Mouse (Mus musculus): ENCODE measurements around the gene Zfp61. TPM values are rescaled to one million over a fixed set of nuclear protein-coding genes. Genes with fewer than 3 reads are reported as not detected.

The Zfp61 gene
- polyA plus RNA-seq, 1 experiment from 2014 or later: 15.9 TPM

DNA sequence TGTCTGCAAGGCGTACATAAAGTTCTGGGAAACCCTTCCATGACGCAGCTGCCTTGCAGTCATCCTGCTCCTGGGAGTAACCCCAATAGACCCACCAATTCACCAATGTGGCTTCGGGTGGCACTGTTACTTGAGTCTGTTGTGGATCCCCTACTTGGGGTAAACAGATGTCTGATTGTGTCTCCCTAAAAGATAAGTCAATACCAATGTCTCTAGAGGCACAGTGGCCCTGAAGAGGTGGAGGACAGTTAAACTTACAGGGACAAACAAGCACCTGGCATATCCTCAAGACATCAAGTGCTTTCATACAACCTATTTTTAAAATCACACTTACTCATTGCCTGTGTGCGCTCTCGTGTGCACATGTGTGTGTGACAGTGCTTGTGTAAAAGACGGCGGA is 5.7 kb downstream of the Zfp61 start:
- H3K27me3 ChIP-seq (ENCODE audit: control insufficient read depth, insufficient read depth, low read length): no peaks in the 10 kb centered on the region
- no peak for ATAC-seq (ENCODE audit: insufficient number of reproducible peaks, insufficient read depth, low FRiP score, low read depth)
- WGBS: 95% methylated on average over 7 of the region's 7 CpGs

DNA sequence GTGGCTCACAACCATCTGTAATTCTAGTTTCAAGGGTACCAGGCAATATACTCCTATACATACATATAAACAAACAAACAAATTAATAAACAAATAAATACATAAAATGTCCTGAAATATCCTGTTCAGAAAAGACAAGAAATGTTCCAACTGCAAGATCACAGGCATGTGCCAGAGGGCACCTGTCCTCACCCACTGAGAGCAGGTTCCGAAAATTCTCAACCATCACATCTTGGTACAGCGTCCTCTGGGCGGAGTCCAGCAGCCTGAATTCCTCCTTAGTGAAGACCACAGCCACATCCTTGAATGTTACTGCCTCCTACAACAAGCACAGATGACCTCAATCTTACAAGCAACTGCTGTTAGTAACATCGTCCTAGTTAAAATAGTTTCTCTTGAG is 6.3 kb downstream of the Zfp61 start:
- Histone ChIP-seq H3K36me3 (ENCODE audit: control insufficient read depth, insufficient read depth, low read length) (peaks cover 74% of the 10 kb centered on the region), H3K4me3 (ENCODE audit: control insufficient read depth in 1 of 2, insufficient read depth in 1 of 2, low read depth in 1 of 2, low read length in 2 of 2) (no peak overlapping the region), H3K9me3 (ENCODE audit: control insufficient read depth, low read length) (no peaks in the 10 kb centered on the region), H3K9ac (ENCODE audit: low read length) (no peak overlapping the region), H3K4me1 (ENCODE audit: control insufficient read depth in 2 of 2, insufficient read depth in 2 of 2, low read length in 2 of 2) (peaks cover 0 to 9% of the 10 kb centered on the region in 2 experiments; a peak in 1 of 4 replicates), H3K27ac (replicated peaks in 1 of 2; ENCODE audit: control insufficient read depth in 1 of 2, insufficient read depth in 1 of 2, low read depth in 2 of 2, low read length in 2 of 2) (no peak overlapping the region), H3K27me3 (ENCODE audit: control insufficient read depth, insufficient read depth, low read length) (no peaks in the 10 kb centered on the region), H3K4me2 (ENCODE audit: low read length) (no peak overlapping the region)
- 98% methylated on average over 4 of the region's 4 CpGs for WGBS
- no peak for ATAC-seq (ENCODE audit: insufficient number of reproducible peaks, insufficient read depth, low FRiP score, low read depth)

More for the DNA sequence above, 5.7 kb downstream of the Zfp61 start:
- no peak overlapping the region for H3K27ac ChIP-seq (replicated peaks in 1 of 2; ENCODE audit: control insufficient read depth in 1 of 2, insufficient read depth in 1 of 2, low read depth in 2 of 2, low read length in 2 of 2)
- H3K36me3 ChIP-seq (ENCODE audit: control insufficient read depth, insufficient read depth, low read length): peaks cover 68% of the 10 kb centered on the region
- no peak overlapping the region for H3K9ac ChIP-seq (ENCODE audit: low read length)
- H3K4me1 ChIP-seq (ENCODE audit: control insufficient read depth in 2 of 2, insufficient read depth in 2 of 2, low read length in 2 of 2): peaks cover 3 to 12% of the 10 kb centered on the region in 2 experiments; a peak in 3 of 4 replicates
- no peaks in the 10 kb centered on the region for H3K9me3 ChIP-seq (ENCODE audit: control insufficient read depth, low read length)
- no peak overlapping the region for H3K4me3 ChIP-seq (ENCODE audit: control insufficient read depth in 1 of 2, insufficient read depth in 1 of 2, low read depth in 1 of 2, low read length in 2 of 2)
- no peak overlapping the region for H3K4me2 ChIP-seq (ENCODE audit: low read length)

DNA sequence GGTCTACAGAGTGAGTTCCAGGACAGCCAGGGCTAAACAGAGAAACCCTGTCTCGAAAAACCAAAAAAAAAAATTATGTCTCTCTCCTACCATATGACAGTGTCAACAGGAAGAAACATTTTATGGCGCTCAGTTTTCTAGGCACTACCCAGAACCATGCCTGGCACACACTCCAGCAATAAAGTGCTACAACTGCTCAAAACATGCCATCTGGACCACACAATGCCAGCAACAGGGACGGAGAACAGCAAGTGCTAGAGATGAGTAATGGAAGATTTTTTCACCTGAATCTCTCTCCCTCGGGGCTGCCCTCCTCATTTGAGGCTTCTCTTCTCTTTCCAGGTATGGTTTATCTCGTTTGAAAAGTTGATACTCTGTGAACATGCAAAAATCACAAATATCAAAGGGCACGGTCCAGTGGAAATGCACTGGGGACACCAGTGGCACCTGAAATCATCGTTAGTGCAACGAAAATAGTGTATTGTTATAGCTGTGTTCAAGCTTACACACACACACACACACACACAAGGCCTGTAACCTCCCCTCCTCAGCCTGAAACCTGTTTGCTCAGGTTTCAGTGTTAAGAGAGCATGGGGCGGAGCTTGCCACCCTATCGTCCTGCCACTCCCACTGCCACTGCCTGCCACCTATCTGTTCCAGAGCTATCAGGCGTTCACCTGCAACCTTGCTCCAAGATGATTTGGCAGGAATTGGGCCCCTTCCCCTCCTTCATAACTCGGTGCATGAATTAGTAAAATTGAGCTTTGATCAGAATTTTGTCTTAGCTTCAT is 7.8 kb downstream of the Zfp61 start:
- WGBS: 84% methylated on average over 12 of the region's 12 CpGs
- no peak for ATAC-seq (ENCODE audit: insufficient number of reproducible peaks, insufficient read depth, low FRiP score, low read depth)
- H3K9me3 ChIP-seq (ENCODE audit: control insufficient read depth, low read length): no peaks in the 10 kb centered on the region
- H3K4me2 ChIP-seq (ENCODE audit: low read length): no peak overlapping the region
- H3K27ac ChIP-seq (replicated peaks in 1 of 2; ENCODE audit: control insufficient read depth in 1 of 2, insufficient read depth in 1 of 2, low read depth in 2 of 2, low read length in 2 of 2): no peak overlapping the region
- H3K9ac ChIP-seq (ENCODE audit: low read length): no peak overlapping the region
- H3K27me3 ChIP-seq (ENCODE audit: control insufficient read depth, insufficient read depth, low read length): no peaks in the 10 kb centered on the region
- H3K4me3 ChIP-seq (ENCODE audit: control insufficient read depth in 1 of 2, insufficient read depth in 1 of 2, low read depth in 1 of 2, low read length in 2 of 2): no peak overlapping the region
- peaks cover 77% of the 10 kb centered on the region for H3K36me3 ChIP-seq (ENCODE audit: control insufficient read depth, insufficient read depth, low read length)
- peaks cover 0 to 6% of the 10 kb centered on the region in 2 experiments; a peak in 1 of 4 replicates for H3K4me1 ChIP-seq (ENCODE audit: control insufficient read depth in 2 of 2, insufficient read depth in 2 of 2, low read length in 2 of 2)

DNA sequence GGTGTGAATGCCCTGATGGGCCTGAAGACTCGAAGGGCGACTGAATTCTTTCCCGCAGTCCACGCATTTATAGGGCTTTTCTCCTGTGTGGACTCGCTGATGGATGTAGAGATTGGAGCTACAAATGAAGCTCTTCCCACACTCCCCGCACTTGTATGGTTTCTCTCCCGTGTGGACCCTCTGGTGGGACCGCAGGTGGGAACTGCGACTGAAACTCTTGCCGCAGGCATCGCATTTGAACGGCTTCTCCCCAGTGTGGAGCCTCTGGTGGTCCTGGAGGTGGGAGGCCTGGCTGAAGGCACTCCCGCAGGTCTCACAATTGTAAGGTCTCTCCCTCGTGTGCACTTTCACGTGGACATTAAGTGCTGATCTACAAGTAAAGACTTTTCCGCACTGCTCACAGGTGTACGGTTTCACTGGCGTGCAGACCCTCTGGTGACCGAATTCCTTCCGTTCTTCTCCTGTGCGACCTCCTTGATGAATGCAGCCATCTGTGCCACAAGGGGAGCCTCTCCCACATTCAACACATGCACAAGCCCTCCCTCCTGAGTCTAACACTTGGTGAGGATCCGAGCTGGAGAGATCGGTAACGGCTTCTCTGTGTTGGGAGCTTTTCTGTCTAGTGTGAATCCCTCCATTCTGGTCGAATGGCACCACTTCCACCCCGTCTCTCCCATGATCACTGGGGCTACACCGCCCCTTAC is 9.5 kb downstream of the Zfp61 start:
- H3K9me3 ChIP-seq (ENCODE audit: control insufficient read depth, low read length): no peaks in the 10 kb centered on the region
- H3K9ac ChIP-seq (ENCODE audit: low read length): no peak overlapping the region
- ATAC-seq (ENCODE audit: insufficient number of reproducible peaks, insufficient read depth, low FRiP score, low read depth): no peak
- H3K27ac ChIP-seq (replicated peaks in 1 of 2; ENCODE audit: control insufficient read depth in 1 of 2, insufficient read depth in 1 of 2, low read depth in 2 of 2, low read length in 2 of 2): no peak overlapping the region
- H3K36me3 ChIP-seq (ENCODE audit: control insufficient read depth, insufficient read depth, low read length): peaks cover 70% of the 10 kb centered on the region
- H3K4me2 ChIP-seq (ENCODE audit: low read length): no peak overlapping the region
- WGBS: 85% methylated on average over 27 of the region's 27 CpGs
- no peak overlapping the region for H3K4me3 ChIP-seq (ENCODE audit: control insufficient read depth in 1 of 2, insufficient read depth in 1 of 2, low read depth in 1 of 2, low read length in 2 of 2)
- no peaks in the 10 kb centered on the region for H3K27me3 ChIP-seq (ENCODE audit: control insufficient read depth, insufficient read depth, low read length)
- no peaks in the 10 kb centered on the region for H3K4me1 ChIP-seq (ENCODE audit: control insufficient read depth in 2 of 2, insufficient read depth in 2 of 2, low read length in 2 of 2)

DNA sequence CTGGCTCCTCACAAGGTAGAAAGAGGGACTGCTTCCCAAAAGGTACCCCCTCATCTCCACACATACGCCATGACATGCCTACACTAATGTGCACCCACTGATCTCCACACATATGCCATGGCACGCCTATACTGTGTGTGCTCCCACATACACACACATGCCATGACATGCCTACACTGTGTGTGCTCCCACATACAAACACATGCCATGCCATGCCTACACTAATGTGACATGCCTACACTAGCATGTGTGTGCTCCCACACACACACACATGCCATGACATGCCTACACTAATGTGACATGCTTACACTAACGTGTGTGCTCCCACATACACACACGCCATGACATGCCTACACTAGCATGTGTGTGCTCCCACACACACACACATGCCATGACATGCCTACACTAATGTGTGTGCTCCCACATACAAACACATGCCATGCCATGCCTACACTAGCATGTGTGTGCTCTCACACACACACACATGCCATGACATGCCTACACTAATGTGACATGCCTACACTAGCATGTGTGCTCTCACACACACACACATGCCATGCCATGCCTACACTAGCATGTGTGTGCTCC is 10.8 kb downstream of the Zfp61 start:
- H3K4me3 ChIP-seq (ENCODE audit: control insufficient read depth in 1 of 2, insufficient read depth in 1 of 2, low read depth in 1 of 2, low read length in 2 of 2): no peak overlapping the region
- H3K36me3 ChIP-seq (ENCODE audit: control insufficient read depth, insufficient read depth, low read length): peaks cover 57% of the 10 kb centered on the region
- no peak overlapping the region for H3K9ac ChIP-seq (ENCODE audit: low read length)
- no peak overlapping the region for H3K27ac ChIP-seq (replicated peaks in 1 of 2; ENCODE audit: control insufficient read depth in 1 of 2, insufficient read depth in 1 of 2, low read depth in 2 of 2, low read length in 2 of 2)
- no peaks in the 10 kb centered on the region for H3K9me3 ChIP-seq (ENCODE audit: control insufficient read depth, low read length)
- no peak for ATAC-seq (ENCODE audit: insufficient number of reproducible peaks, insufficient read depth, low FRiP score, low read depth)
- H3K27me3 ChIP-seq (ENCODE audit: control insufficient read depth, insufficient read depth, low read length): no peaks in the 10 kb centered on the region
- WGBS: 92% methylated on average over 4 of the region's 4 CpGs
- H3K4me1 ChIP-seq (ENCODE audit: control insufficient read depth in 2 of 2, insufficient read depth in 2 of 2, low read length in 2 of 2): no peaks in the 10 kb centered on the region
- H3K4me2 ChIP-seq (ENCODE audit: low read length): no peak overlapping the region

DNA sequence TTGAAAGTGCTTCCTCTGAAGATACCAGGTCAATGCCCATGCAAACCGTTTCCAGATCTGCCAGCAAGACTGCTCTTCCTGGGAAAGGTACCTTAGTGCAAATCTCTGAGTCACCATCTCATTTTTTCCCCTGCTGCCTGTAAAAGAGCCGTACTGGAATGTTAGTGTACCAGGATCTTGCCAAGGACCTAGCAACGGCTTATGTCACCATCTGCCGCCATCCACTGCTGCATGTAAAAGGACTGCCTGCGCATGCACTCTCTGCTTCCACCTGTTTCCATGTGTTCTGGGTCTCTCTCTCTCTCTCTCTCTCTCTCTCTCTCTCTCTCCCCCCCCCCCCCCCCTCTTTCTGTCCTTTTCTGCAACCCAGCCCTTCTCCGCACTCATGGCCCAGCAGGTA is 12.5 kb downstream of the Zfp61 start:
- no peak overlapping the region for H3K4me2 ChIP-seq (ENCODE audit: low read length)
- peaks cover 40% of the 10 kb centered on the region for H3K36me3 ChIP-seq (ENCODE audit: control insufficient read depth, insufficient read depth, low read length)
- no peak overlapping the region for H3K4me3 ChIP-seq (ENCODE audit: control insufficient read depth in 1 of 2, insufficient read depth in 1 of 2, low read depth in 1 of 2, low read length in 2 of 2)
- ATAC-seq (ENCODE audit: insufficient number of reproducible peaks, insufficient read depth, low FRiP score, low read depth): no peak
- no peaks in the 10 kb centered on the region for H3K9me3 ChIP-seq (ENCODE audit: control insufficient read depth, low read length)
- no peaks in the 10 kb centered on the region for H3K27me3 ChIP-seq (ENCODE audit: control insufficient read depth, insufficient read depth, low read length)
- H3K9ac ChIP-seq (ENCODE audit: low read length): no peak overlapping the region
- H3K27ac ChIP-seq (replicated peaks in 1 of 2; ENCODE audit: control insufficient read depth in 1 of 2, insufficient read depth in 1 of 2, low read depth in 2 of 2, low read length in 2 of 2): no peak overlapping the region
- WGBS: 83% methylated on average over 6 of the region's 6 CpGs
- no peaks in the 10 kb centered on the region for H3K4me1 ChIP-seq (ENCODE audit: control insufficient read depth in 2 of 2, insufficient read depth in 2 of 2, low read length in 2 of 2)

DNA sequence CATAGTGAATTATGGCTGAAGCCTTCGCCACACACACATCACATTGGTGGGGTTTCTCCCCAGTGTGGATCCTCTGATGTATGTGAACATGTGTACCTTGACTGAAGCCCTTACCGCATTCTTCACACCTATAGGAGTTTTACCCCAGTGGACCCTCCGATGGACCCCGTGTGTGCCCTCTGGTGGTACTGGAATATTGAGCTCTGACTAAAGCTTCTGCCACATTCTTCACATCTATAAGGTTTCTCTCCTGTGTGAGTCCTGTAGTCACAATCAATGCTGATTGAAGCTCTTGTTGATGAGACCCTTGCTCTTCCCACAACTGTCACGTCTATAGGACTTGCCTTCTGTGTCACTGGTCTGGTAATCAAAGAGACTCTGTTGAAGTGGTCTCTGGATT is 13.4 kb downstream of the Zfp61 start:
- no peak overlapping the region for H3K27ac ChIP-seq (replicated peaks in 1 of 2; ENCODE audit: control insufficient read depth in 1 of 2, insufficient read depth in 1 of 2, low read depth in 2 of 2, low read length in 2 of 2)
- no peak for ATAC-seq (ENCODE audit: insufficient number of reproducible peaks, insufficient read depth, low FRiP score, low read depth)
- 0 out of 2 replicates have a peak, but pooled peaks cover 3% of the 10 kb centered on the region for H3K9me3 ChIP-seq (ENCODE audit: control insufficient read depth, low read length)

More for the DNA sequence above, 13.4 kb downstream of the Zfp61 start:
- 81% methylated on average over 5 of the region's 5 CpGs for WGBS
- Histone ChIP-seq H3K4me1 (ENCODE audit: control insufficient read depth in 2 of 2, insufficient read depth in 2 of 2, low read length in 2 of 2) (no peaks in the 10 kb centered on the region), H3K9ac (ENCODE audit: low read length) (no peak overlapping the region), H3K4me3 (ENCODE audit: control insufficient read depth in 1 of 2, insufficient read depth in 1 of 2, low read depth in 1 of 2, low read length in 2 of 2) (no peak overlapping the region), H3K27me3 (ENCODE audit: control insufficient read depth, insufficient read depth, low read length) (no peaks in the 10 kb centered on the region), H3K4me2 (ENCODE audit: low read length) (no peak overlapping the region), H3K36me3 (ENCODE audit: control insufficient read depth, insufficient read depth, low read length) (peaks cover 31% of the 10 kb centered on the region)

Data from heart, embryonic 14.5 days (tissue).